Mouse (Mus musculus) hindbrain, postnatal 0 days (tissue): ENCODE results near the gene Slc35b1. TPM values are rescaled to one million over a fixed set of nuclear protein-coding genes. Genes with fewer than 3 reads are reported as not detected.
A peak's percentile ranks its signal among the peaks of the same experiment; 100 is the strongest.

Experiments
- ATAC-seq: fragments of 200-750 bp; cut with Nextera tagmentation; 2 replicates; pipeline ENCODE4 v1.8.0; 2017; ENCODE audit warnings: mild to moderate bottlenecking, moderate TSS enrichment, moderate library complexity
- DNase-seq: peaks from one replicate; pipeline ENCODE4 v3.0.0-alpha.2; 2015; ENCODE audit warnings: low spot score
- H3K27ac ChIP-seq: fragments of 300-500 bp; sonication (generic); 2 replicates; pipeline ENCODE4 v1.5.1; 2014; ENCODE audit warnings: mild to moderate bottlenecking
- H3K27me3 ChIP-seq: fragments of 300-500 bp; sonication (generic); 2 replicates; pipeline ENCODE4 v1.6.1; 2014; ENCODE audit warnings: low read length, mixed read lengths; ENCODE audit not compliant: insufficient read depth
- H3K36me3 ChIP-seq: fragments of 300-500 bp; sonication (generic); 2 replicates; pipeline ENCODE4 v1.6.1; 2014; ENCODE audit warnings: low read length, mixed read lengths; ENCODE audit not compliant: insufficient read depth
- H3K4me1 ChIP-seq: fragments of 300-500 bp; sonication (generic); 2 replicates; pipeline ENCODE4 v1.6.1; 2014; ENCODE audit warnings: antibody characterized with exemption, low read length, mixed read lengths; ENCODE audit not compliant: insufficient read depth
- H3K4me2 ChIP-seq: fragments of 300-500 bp; sonication (generic); 2 replicates; pipeline ENCODE4 v1.6.1; 2014; ENCODE audit warnings: low read depth, mild to moderate bottlenecking, low read length, moderate library complexity, mixed read lengths
- H3K4me3 ChIP-seq: fragments of 300-500 bp; sonication (generic); 2 replicates; pipeline ENCODE4 v1.5.1; 2014; ENCODE audit warnings: low read length
- H3K9ac ChIP-seq: fragments of 300-500 bp; sonication (generic); replicated peaks from 2 replicates; pipeline ENCODE4 v1.6.1; 2014; ENCODE audit warnings: mild to moderate bottlenecking, low read length, moderate library complexity, mixed read lengths
- H3K9me3 ChIP-seq: fragments of 300-500 bp; sonication (generic); 2 replicates; pipeline ENCODE4 v1.6.1; 2016; ENCODE audit warnings: low read length, mixed read lengths
- CTCF ChIP-seq: IDR thresholded peaks from 2 replicates; pipeline ENCODE4 v1.5.1; 2016; ENCODE audit warnings: antibody characterized with exemption, control low read depth, low read depth
- WGBS: fragments of 180-500 bp; shearing (Covaris S2); extraction: QIAGEN DNeasy Blood & Tissue Kit; methylation state at CpG from one replicate; pipeline ENCODE4 v1.1.7; 2014; 5-methylcytosine and 5-hydroxymethylcytosine counted together
- polyA plus RNA-seq: library from polyadenylated mRNA; unstranded; fragments of >200 nt; fragmentation: Nextera tagmentation; extraction: Ambion mirVana; gene quantifications from 2 replicates; pipeline ENCODE4 v1.2.1, GENCODE M21; 2015
- total RNA-seq: library from RNA; depleted of rRNA; stranded (reverse); fragments of >200 nt; gene quantifications from 2 replicates; pipeline ENCODE4 v1.2.3, GENCODE M21; 2014

Slc35b1 gene
- total and polyA plus RNA-seq, 2 experiments from 2014 or later = 109 to 158 TPM

DNA sequence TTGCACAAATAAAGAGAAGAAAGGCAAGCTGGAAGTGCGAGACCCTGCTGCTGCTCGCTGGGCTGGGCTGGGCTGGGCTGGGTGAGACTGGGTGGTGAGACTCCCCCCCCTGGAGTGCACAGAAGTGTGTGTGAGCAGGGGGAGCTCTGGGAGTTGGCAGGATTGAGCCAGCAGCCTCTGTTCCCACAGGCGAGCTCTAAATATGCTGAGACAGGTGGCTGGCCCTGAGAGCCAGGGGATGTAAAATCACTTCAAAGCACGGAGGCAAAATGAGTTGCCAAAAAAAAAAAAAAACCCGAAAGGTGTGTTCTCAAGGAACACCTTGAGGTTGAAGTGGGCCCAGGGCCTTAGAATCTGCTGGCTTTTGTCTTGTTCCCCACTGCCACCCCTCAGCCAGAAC, 7.3 kb downstream of the Slc35b1 start:
- Histone ChIP-seq H3K36me3 (peaks cover 26% of the 10 kb centered on the region; the same call in 1 of the 2 replicates), H3K4me1 (peaks cover 12% of the 10 kb centered on the region), H3K27ac (peak overlapping the region; percentile 48; the same call in 1 of the 2 replicates), H3K4me2 (no peak overlapping the region), H3K27me3 (no peaks in the 10 kb centered on the region), H3K9ac (no peak overlapping the region), H3K9me3 (no peaks in the 10 kb centered on the region), H3K4me3 (no peak overlapping the region)
- WGBS = 45% methylated on average over 5 of the region's 5 CpGs
- TF ChIP-seq CTCF = no peak
- DNase-seq (peak; percentile 36), ATAC-seq (no peak)

DNA sequence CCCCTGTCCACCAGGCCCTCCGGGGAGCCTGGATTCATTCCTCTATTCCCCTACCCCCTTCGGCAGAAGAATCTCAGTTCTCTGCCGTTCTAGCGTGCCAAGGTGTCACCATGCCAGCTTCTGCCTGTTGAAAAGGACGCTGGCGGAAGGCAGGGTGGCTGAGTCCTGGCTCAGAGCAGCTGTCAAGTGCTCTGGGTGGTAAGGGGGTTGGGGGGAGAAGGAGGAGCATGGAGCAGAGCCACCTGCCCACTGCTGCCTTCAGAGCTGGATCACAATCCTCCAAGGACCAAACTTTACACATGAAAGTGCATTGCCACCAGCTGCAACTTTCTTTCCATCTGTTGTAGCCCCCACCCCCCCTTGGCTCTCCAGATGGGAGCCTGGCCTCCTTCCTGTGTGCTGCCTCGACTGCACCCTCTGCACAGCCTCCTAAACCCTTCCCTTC, 7.8 kb downstream of the Slc35b1 start:
- H3K27ac ChIP-seq = peak overlapping the region; percentile 48
- ATAC-seq (peak; percentile 87), DNase-seq (peak; percentile 87)
- no peak for TF ChIP-seq CTCF
- no peaks in the 10 kb centered on the region for H3K27me3 ChIP-seq
- H3K4me3 ChIP-seq = no peak overlapping the region
- H3K4me1 ChIP-seq = peaks cover 12% of the 10 kb centered on the region
- H3K9ac ChIP-seq = no peak overlapping the region
- WGBS = 31% methylated on average over 7 of the region's 7 CpGs
- no peaks in the 10 kb centered on the region for H3K9me3 ChIP-seq
- no peak overlapping the region for H3K4me2 ChIP-seq
- peaks cover 21% of the 10 kb centered on the region; the same call in 1 of the 2 replicates for H3K36me3 ChIP-seq

DNA sequence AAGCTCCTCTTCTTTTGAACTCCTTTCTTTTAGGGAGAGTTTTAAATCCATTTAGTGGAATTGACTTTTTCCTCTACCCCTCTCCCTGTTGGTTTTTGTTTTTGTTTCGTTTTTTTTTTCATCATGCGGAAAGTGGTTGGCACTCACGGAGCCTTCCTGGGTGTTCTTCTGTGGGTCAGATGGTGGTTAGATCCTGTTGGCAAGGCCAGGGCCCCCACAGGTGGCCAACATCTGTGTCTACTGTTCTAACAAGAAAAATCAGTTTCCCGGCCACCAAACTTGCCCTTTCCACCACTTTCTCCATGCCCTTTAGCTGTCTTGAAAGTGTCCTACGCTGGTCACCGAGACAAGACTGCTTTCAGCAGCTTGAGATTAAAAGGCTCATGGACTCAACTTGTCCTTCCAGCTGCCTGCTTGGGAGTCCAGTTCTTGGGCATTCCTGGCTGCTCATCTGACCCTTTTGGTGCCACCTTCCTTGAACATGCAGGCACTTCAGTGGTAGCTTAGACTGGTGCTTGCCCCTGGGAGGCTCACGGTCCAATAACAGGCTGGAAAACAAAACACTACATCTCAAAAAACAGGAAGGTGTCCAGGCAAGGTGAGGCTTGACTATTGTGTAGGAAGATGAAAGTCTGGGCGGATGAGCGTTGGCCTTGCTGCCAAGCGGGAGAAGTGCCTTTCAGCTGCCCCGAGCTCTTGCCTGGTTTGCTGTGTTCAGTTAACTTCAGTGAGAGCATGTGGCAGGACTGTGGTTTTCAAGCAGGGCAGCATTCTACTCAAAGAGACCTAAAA, 8.4 kb downstream of the Slc35b1 start:
- Histone ChIP-seq H3K27ac (peak overlapping the region; percentile 48), H3K4me3 (no peak overlapping the region), H3K9me3 (no peaks in the 10 kb centered on the region), H3K4me2 (no peak overlapping the region), H3K4me1 (peaks cover 12% of the 10 kb centered on the region), H3K27me3 (no peaks in the 10 kb centered on the region), H3K9ac (no peak overlapping the region), H3K36me3 (peaks cover 15% of the 10 kb centered on the region; the same call in 1 of the 2 replicates)
- ATAC-seq (no peak), DNase-seq (peak; percentile 45)
- TF ChIP-seq CTCF = no peak
- 61% methylated on average over 11 of the region's 11 CpGs for WGBS

DNA sequence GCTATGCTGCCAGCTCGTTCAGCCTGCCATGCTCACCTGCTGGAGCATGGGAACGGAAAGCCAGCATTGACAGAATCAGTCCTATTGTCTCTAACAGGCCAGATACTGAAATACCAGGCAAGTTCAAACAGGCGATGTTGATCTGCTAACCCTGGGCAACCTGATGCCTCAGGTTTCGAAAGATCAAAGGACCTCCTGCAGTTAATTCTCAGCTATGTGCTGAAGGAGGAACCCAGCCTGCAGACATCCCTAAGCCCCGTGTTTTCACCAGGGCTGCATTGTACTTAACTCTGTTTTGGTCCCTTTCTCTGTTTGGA, 9.0 kb downstream of the Slc35b1 start:
- no peaks in the 10 kb centered on the region for H3K27me3 ChIP-seq
- peak overlapping the region; percentile 48; the same call in 1 of the 2 replicates for H3K27ac ChIP-seq
- no peak overlapping the region for H3K9ac ChIP-seq
- no peaks in the 10 kb centered on the region for H3K9me3 ChIP-seq
- ATAC-seq (no peak), DNase-seq (no peak)
- no peak overlapping the region for H3K4me2 ChIP-seq
- no peak for TF ChIP-seq CTCF
- WGBS = 43% methylated on average over 5 of the region's 5 CpGs
- H3K4me1 ChIP-seq = peaks cover 12% of the 10 kb centered on the region
- peaks cover 9% of the 10 kb centered on the region; the same call in 1 of the 2 replicates for H3K36me3 ChIP-seq
- no peak overlapping the region for H3K4me3 ChIP-seq

DNA sequence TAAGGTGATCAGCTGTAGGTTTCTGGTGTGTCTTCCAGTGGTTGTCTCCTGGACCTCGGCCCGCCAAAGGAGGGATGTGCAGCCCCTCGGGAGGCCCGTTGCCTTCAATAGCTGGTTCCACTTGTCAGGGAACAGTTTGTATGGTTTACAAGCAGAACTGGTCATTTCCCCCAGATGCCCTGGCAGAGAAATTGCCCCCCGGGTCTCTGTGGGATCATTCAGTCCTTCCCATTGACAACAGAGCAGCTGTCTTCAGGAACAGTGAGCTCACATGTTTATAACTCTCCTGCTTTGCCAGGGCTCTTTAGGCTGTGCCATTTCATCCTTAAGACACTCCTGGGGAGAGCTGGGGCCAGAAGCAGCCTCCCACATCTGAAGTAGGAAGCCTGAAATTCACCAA, 9.6 kb downstream of the Slc35b1 start:
- no peak overlapping the region for H3K4me3 ChIP-seq
- peak; percentile 52 for DNase-seq
- no peak overlapping the region for H3K27ac ChIP-seq
- peaks cover 12% of the 10 kb centered on the region for H3K4me1 ChIP-seq
- ATAC-seq = no peak
- H3K4me2 ChIP-seq = no peak overlapping the region
- no peaks in the 10 kb centered on the region for H3K27me3 ChIP-seq
- peaks cover 9% of the 10 kb centered on the region; the same call in 1 of the 2 replicates for H3K36me3 ChIP-seq
- H3K9ac ChIP-seq = no peak overlapping the region
- TF ChIP-seq CTCF = no peak
- 38% methylated on average over 5 of the region's 5 CpGs for WGBS
- no peaks in the 10 kb centered on the region for H3K9me3 ChIP-seq

DNA sequence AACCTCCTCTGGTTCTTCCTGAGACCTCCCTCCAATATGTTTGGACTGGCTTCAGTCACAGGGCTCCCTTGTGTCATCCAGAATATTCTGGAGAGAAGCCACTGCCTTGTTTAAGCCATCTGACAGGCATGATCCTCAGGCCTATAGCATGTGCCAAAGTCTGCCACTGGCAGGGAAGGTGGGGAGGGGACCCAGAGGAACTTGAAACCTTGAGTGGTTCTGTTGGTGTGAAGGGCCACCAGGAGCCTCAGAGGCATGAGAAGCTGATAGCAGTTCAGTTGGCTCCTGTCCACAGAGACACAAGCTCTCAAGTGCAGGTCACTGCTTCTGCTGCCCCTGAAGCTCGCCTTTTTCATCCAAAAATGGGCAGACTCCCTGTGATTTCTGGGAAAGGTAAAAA, 12.1 kb downstream of the Slc35b1 start:
- peak; percentile 53 for DNase-seq
- no peak for ATAC-seq
- 71% methylated on average over 1 of the region's 1 CpGs for WGBS

More for the DNA sequence above, 12.1 kb downstream of the Slc35b1 start:
- H3K4me2 ChIP-seq = no peak overlapping the region
- no peak overlapping the region for H3K9ac ChIP-seq
- H3K9me3 ChIP-seq = no peaks in the 10 kb centered on the region
- H3K4me3 ChIP-seq = no peak overlapping the region
- peaks cover 17% of the 10 kb centered on the region for H3K4me1 ChIP-seq
- H3K27me3 ChIP-seq = no peaks in the 10 kb centered on the region
- no peaks in the 10 kb centered on the region for H3K36me3 ChIP-seq
- no peak for TF ChIP-seq CTCF
- no peak overlapping the region for H3K27ac ChIP-seq
